Comparison of ENCODE assay signal across 16 mouse cellular contexts in genomic region chr17:35070556-35071229, GRCm38 (mm10). TPM values are rescaled to one million over a fixed set of nuclear protein-coding genes. Genes with fewer than 3 reads are reported as not detected.
A peak's percentile ranks its signal among the peaks of the same experiment; 100 is the strongest.
DNase-seq lines count a peak whose midpoint lies in the region; ATAC-seq and TF ChIP-seq lines count a peak whose summit lies in the region.
"Had no signal": no experiment of that assay in that cellular context is flagged by ENCODE, and none has a peak within 500 bp of the region (broad histone marks: within the 10 kb centered on the region; RNA-seq: fewer than 3 reads in every experiment).

No protein-coding gene starts in this region.

- H3K9me3 ChIP-seq in lung, postnatal 0 days (ENCODE audit: low read length) = no peaks in the 10 kb centered on the region

- no peak for TF ChIP-seq EP300 in lung, postnatal 0 days (IDR thresholded peaks at IDR 0.05)

- 0 out of 2 replicates have a peak, but pooled peaks cover 3% of the 10 kb centered on the region for H3K27me3 ChIP-seq in lung, postnatal 0 days (replicated peaks; ENCODE audit: insufficient read depth, low read length)

- no peak overlapping the region for H3K4me3 ChIP-seq in lung, postnatal 0 days (ENCODE audit: low read depth, low read length)
- H3K4me3 ChIP-seq: myocyte had no signal

- H3K27ac ChIP-seq in lung, postnatal 0 days (ENCODE audit: low read length) = no peak overlapping the region

- peak; percentile 32; the same call in 1 of the 2 replicates for TF ChIP-seq CTCF in lung, postnatal 0 days (IDR thresholded peaks at IDR 0.05)

- no peaks in the 10 kb centered on the region for H3K36me3 ChIP-seq in lung, postnatal 0 days (ENCODE audit: insufficient read depth, low read length)

- no peak overlapping the region for H3K9ac ChIP-seq in lung, postnatal 0 days (replicated peaks; ENCODE audit: low read depth)

- no peak overlapping the region for H3K4me2 ChIP-seq in lung, postnatal 0 days (replicated peaks; ENCODE audit: low read depth, low read length)

- peak; percentile 52 for ATAC-seq in lung, postnatal 0 days
- ATAC-seq: intestine, postnatal 0 days had no signal

- peaks cover under 1% of the 10 kb centered on the region; the same call in 1 of the 2 replicates for H3K4me1 ChIP-seq in lung, postnatal 0 days (ENCODE audit: insufficient read depth, low read depth, low read length)

- peak; percentile 54 for DNase-seq in gastrocnemius, adult 18-20 months (ENCODE audit: low spot score)
- no peak for DNase-seq in gastrocnemius, postnatal 25 days
- peak; percentile 96 for DNase-seq in cerebellum, adult 9-10 months
- DNase-seq in lung, postnatal 0 days (ENCODE audit: low spot score) = peak; percentile 70
- peak; percentile 80 for DNase-seq in thymus, postnatal 14 days
- no peak for DNase-seq in embryo, embryonic 10.5 days (ENCODE audit: low spot score)
- no peak for DNase-seq in kidney, postnatal 10 days
- no peak for DNase-seq in layer of hippocampus, postnatal 25 days (ENCODE audit: extremely low spot score in 1 of 2, low spot score in 1 of 2)
- DNase-seq: adrenal gland, postnatal 10 days; B cell, adult 2 months; gastrocnemius, postnatal 36 days had no signal

- 45% methylated on average over 6 of the region's 6 CpGs for WGBS in lung, postnatal 0 days

RNA-seq across cellular contexts. Expression of gene Mpig6b, which starts 4.7 kb away (rescaled TPM):
- total RNA-seq in gastrocnemius, adult 18-20 months (2021) = not detected
- total RNA-seq in gastrocnemius, postnatal 25 days (2021) = not detected
- 2.1 and 2.3 TPM in 2 replicates for polyA plus RNA-seq in lung, postnatal 0 days (2015; fragmentation: Nextera tagmentation; extraction: Ambion mirVana)
- total RNA-seq in layer of hippocampus, postnatal 25 days (2021) = not detected
- total RNA-seq: common myeloid progenitor, adult 5-6 weeks; gastrocnemius, postnatal 36 days; hematopoietic stem cell, adult 5-6 weeks; layer of hippocampus, adult 18-20 months had no signal
- polyA plus RNA-seq: myocyte had no signal

RNA-seq across cellular contexts. Expression of gene Ly6g6c, which starts 5.5 kb away (rescaled TPM):
- total RNA-seq in gastrocnemius, adult 18-20 months (2021) = not detected
- not detected for total RNA-seq in gastrocnemius, postnatal 25 days (2021)
- polyA plus RNA-seq in lung, postnatal 0 days (2015; fragmentation: Nextera tagmentation; extraction: Ambion mirVana) = 3.5 and 4.9 TPM in 2 replicates
- not detected for total RNA-seq in layer of hippocampus, postnatal 25 days (2021)
- total RNA-seq: adrenal gland, postnatal 10 days; common myeloid progenitor, adult 5-6 weeks; gastrocnemius, postnatal 36 days; hematopoietic stem cell, adult 5-6 weeks; layer of hippocampus, adult 18-20 months had no signal

RNA-seq across cellular contexts. Expression of gene Ly6g6e, which starts 6.0 kb away (rescaled TPM):
- total RNA-seq in gastrocnemius, adult 18-20 months (2021) = not detected
- total RNA-seq in gastrocnemius, postnatal 25 days (2021) = not detected
- 2.8 and 3.1 TPM in 2 replicates for polyA plus RNA-seq in lung, postnatal 0 days (2015; fragmentation: Nextera tagmentation; extraction: Ambion mirVana)
- 1 to 10 TPM; 4.1 to 4.3 TPM for total RNA-seq in layer of hippocampus, postnatal 25 days (2021)
- total RNA-seq: common myeloid progenitor, adult 5-6 weeks; gastrocnemius, postnatal 36 days; hematopoietic stem cell, adult 5-6 weeks had no signal
- polyA plus RNA-seq: myocyte had no signal

RNA-seq across cellular contexts. Expression of gene Ly6g6d, which starts 7.2 kb away (rescaled TPM):
- total RNA-seq in gastrocnemius, adult 18-20 months (2021) = 1 to 10 TPM in 1 of 2 experiments, not detected in 1; 3.0 TPM
- total RNA-seq in gastrocnemius, postnatal 25 days (2021) = under 1 TPM; 0.51 to 0.72 TPM
- polyA plus RNA-seq in lung, postnatal 0 days (2015; fragmentation: Nextera tagmentation; extraction: Ambion mirVana) = 14.4 and 14.7 TPM in 2 replicates
- 1 to 10 TPM in 1 of 2 experiments, under 1 TPM in 1; 0.80 to 1.2 TPM for total RNA-seq in layer of hippocampus, postnatal 25 days (2021)
- total RNA-seq: common myeloid progenitor, adult 5-6 weeks; hematopoietic stem cell, adult 5-6 weeks had no signal
- polyA plus RNA-seq: myocyte had no signal

RNA-seq across cellular contexts. Expression of gene Ddah2, which starts 11.9 kb away (rescaled TPM):
- total RNA-seq in gastrocnemius, adult 18-20 months (2021) = 1 to 10 TPM; 4.5 to 8.7 TPM
- 10 to 100 TPM; 11.1 to 13.3 TPM for total RNA-seq in gastrocnemius, postnatal 25 days (2021)
- 238 and 247 TPM in 2 replicates for polyA plus RNA-seq in lung, postnatal 0 days (2015; fragmentation: Nextera tagmentation; extraction: Ambion mirVana)
- total RNA-seq in layer of hippocampus, postnatal 25 days (2021) = 10 to 100 TPM; 19.5 to 20.7 TPM

Comparison
In these comparisons a context has a peak if more than half of its experiments do, and no peak if none do; other contexts are left out.
1. DNase-seq: peak in gastrocnemius, adult 18-20 months (single experiment), cerebellum, adult 9-10 months (single experiment), lung, postnatal 0 days (single experiment) and thymus, postnatal 14 days (single experiment); none in gastrocnemius, postnatal 25 days (single experiment), embryo, embryonic 10.5 days (single experiment), kidney, postnatal 10 days (single experiment) and layer of hippocampus, postnatal 25 days (0 of 2).
2. RNA of gene Ly6g6e, which starts 6.0 kb away (total RNA-seq): 4.1 to 4.3 TPM in layer of hippocampus, postnatal 25 days; not detected in gastrocnemius, adult 18-20 months and not detected in gastrocnemius, postnatal 25 days; every median in the first group is over 4 times any median in the second.